Mouse (Mus musculus): ENCODE results near the gene Il1rl1.

- no peak for TF ChIP-seq CTCF (IDR thresholded peaks at IDR 0.05; ENCODE audit: low read depth, low read length)
- no peak for TF ChIP-seq POLR2A (IDR thresholded peaks at IDR 0.05; ENCODE audit: extremely low read depth, insufficient read depth, low read length)
Observed at GRCm38 (mm10) chr1:40384931-40385545, 44.3 kb upstream of the Il1rl1 start.

Measured in liver, adult 2 months (tissue).